Mouse (Mus musculus): ENCODE results near the gene Ces3a. TPM values are rescaled to one million over a fixed set of nuclear protein-coding genes. Genes with fewer than 3 reads are reported as not detected.
"Not testable (repeated sequence)": the region's sequence is repeated elsewhere in the genome, so short reads cannot be mapped to it uniquely, and the experiment has no call there.

The Ces3a gene
- not detected for total RNA-seq (2021)
- long read RNA-seq, experiment 1: 0 reads
- long read RNA-seq, experiment 2: 0 reads

- no peak for DNase-seq (ENCODE audit: low spot score in 2 of 2)
Observed at GRCm38 (mm10) chr8:105048371-105048854, at the start of gene Ces3a. Gene Ces3a, plus strand, starts transcription at chr8:105048601.

- no peak for DNase-seq (ENCODE audit: low spot score in 2 of 2)
Observed at GRCm38 (mm10) chr8:104999183-104999582, 49.2 kb upstream of the Ces3a start.

- DNase-seq (ENCODE audit: low spot score in 2 of 2): no peak
Observed at GRCm38 (mm10) chr8:105000586-105000985, 47.8 kb upstream of the Ces3a start, which contains the start of gene Ces2h. Gene Ces2h, plus strand, starts transcription at chr8:105000853.

GRCm38 (mm10) chr8:105010000-105010399, 38.4 kb upstream of the Ces3a start:
- no peak for DNase-seq (ENCODE audit: low spot score in 2 of 2)

GRCm38 (mm10) chr8:105011136-105011535, 37.3 kb upstream of the Ces3a start:
- no peak for DNase-seq (ENCODE audit: low spot score in 2 of 2)

GRCm38 (mm10) chr8:105014391-105014790, 34.0 kb upstream of the Ces3a start:
- no peak for DNase-seq (ENCODE audit: low spot score in 2 of 2)

- DNase-seq (ENCODE audit: low spot score in 2 of 2): no peak
Observed at GRCm38 (mm10) chr8:105021954-105022353, 26.4 kb upstream of the Ces3a start.

GRCm38 (mm10) chr8:105023087-105023486, 25.3 kb upstream of the Ces3a start:
- no peak for DNase-seq (ENCODE audit: low spot score in 2 of 2)

- DNase-seq (ENCODE audit: low spot score in 2 of 2): no peak
Observed at GRCm38 (mm10) chr8:105025050-105025449, 23.4 kb upstream of the Ces3a start.

GRCm38 (mm10) chr8:105043510-105043909, 4.9 kb upstream of the Ces3a start:
- DNase-seq (ENCODE audit: low spot score in 2 of 2): no peak

GRCm38 (mm10) chr8:105045824-105046401, 2.5 kb upstream of the Ces3a start:
- no peak for DNase-seq (ENCODE audit: low spot score in 2 of 2)

GRCm38 (mm10) chr8:105056211-105056610, 7.8 kb downstream of the Ces3a start:
- no peak for DNase-seq (ENCODE audit: low spot score in 2 of 2)

- no peak for DNase-seq (ENCODE audit: low spot score in 2 of 2)
Observed at GRCm38 (mm10) chr8:105060056-105060455, 11.7 kb downstream of the Ces3a start.

- peak; percentile 11 to 12 for DNase-seq (ENCODE audit: low spot score in 2 of 2)
Observed at GRCm38 (mm10) chr8:105066761-105067160, 18.4 kb downstream of the Ces3a start.

- DNase-seq (ENCODE audit: low spot score in 2 of 2): not testable (repeated sequence)
Observed at GRCm38 (mm10) chr8:105067905-105068304, 19.5 kb downstream of the Ces3a start.

- no peak for DNase-seq (ENCODE audit: low spot score in 2 of 2)
Observed at GRCm38 (mm10) chr8:105068971-105069370, 20.6 kb downstream of the Ces3a start.

- DNase-seq (ENCODE audit: low spot score in 2 of 2): no peak
Observed at GRCm38 (mm10) chr8:105076601-105077000, 28.2 kb downstream of the Ces3a start.

GRCm38 (mm10) chr8:105077071-105077470, 28.7 kb downstream of the Ces3a start:
- no peak for DNase-seq (ENCODE audit: low spot score in 2 of 2)

- DNase-seq (ENCODE audit: low spot score in 2 of 2): no peak
Observed at GRCm38 (mm10) chr8:105078591-105078990, 30.2 kb downstream of the Ces3a start.

GRCm38 (mm10) chr8:105080814-105081336, 32.5 kb downstream of the Ces3a start:
- DNase-seq (ENCODE audit: low spot score in 2 of 2): no peak

- no peak for DNase-seq (ENCODE audit: low spot score in 2 of 2)
Observed at GRCm38 (mm10) chr8:105083449-105084050, 35.1 kb downstream of the Ces3a start, which contains the start of gene Ces3b. Gene Ces3b, plus strand, starts transcription at chr8:105083753.

GRCm38 (mm10) chr8:105088166-105088565, 39.8 kb downstream of the Ces3a start:
- not testable (repeated sequence) for DNase-seq (ENCODE audit: low spot score in 2 of 2)

Measured in layer of hippocampus, postnatal 14 days (tissue).